Mouse (Mus musculus) lung, embryonic 16.5 days (tissue): Measurements from ENCODE around the gene Glyat. TPM values are rescaled to one million over a fixed set of nuclear protein-coding genes. Genes with fewer than 3 reads are reported as not detected.

Experiments
- polyA plus RNA-seq: library from polyadenylated mRNA; unstranded; fragments of >200 nt; fragmentation: Nextera tagmentation; extraction: Ambion mirVana; gene quantifications from 2 replicates; pipeline ENCODE4 v1.2.1, GENCODE M21; 2015

The Glyat gene
- polyA plus RNA-seq, 1 experiment from 2014 or later = not detected

Other genes starting within 250 kb of the Glyat start
- not detected in 2 replicates for gene Olfr1440, start 246.0 kb upstream of the Glyat start, polyA plus RNA-seq
- gene Olfr1441, start 215.9 kb upstream of the Glyat start, polyA plus RNA-seq = not detected in 2 replicates
- not detected in 2 replicates for gene Pfpl, start 205.4 kb upstream of the Glyat start, polyA plus RNA-seq
- 0.79 and 0.88 TPM in 2 replicates for gene Mpeg1, start 172.5 kb upstream of the Glyat start, polyA plus RNA-seq
- 16.0 and 16.5 TPM in 2 replicates for gene Dtx4, start 131.9 kb upstream of the Glyat start, polyA plus RNA-seq
- 31.1 and 33.6 TPM in 2 replicates for gene Fam111a, start 87.6 kb upstream of the Glyat start, polyA plus RNA-seq
- 0.09 and 0.29 TPM in 2 replicates for gene Gm4952, start 33.3 kb upstream of the Glyat start, polyA plus RNA-seq
- gene Olfr1442, start 37.1 kb downstream of the Glyat start, polyA plus RNA-seq = not detected in 2 replicates
- not detected in 2 replicates for gene Olfr1443, start 44.8 kb downstream of the Glyat start, polyA plus RNA-seq
- gene Keg1, start 62.5 kb downstream of the Glyat start, polyA plus RNA-seq = not detected in 2 replicates
- 0.88 and 1.2 TPM in 2 replicates for gene Cntf, start 132.3 kb downstream of the Glyat start, polyA plus RNA-seq
- gene Zfp91, start 162.8 kb downstream of the Glyat start, polyA plus RNA-seq = 10.9 and 11.5 TPM in 2 replicates
- 2.0 and 3.3 TPM in 2 replicates for gene Lpxn, start 162.9 kb downstream of the Glyat start, polyA plus RNA-seq
- not detected in 2 replicates for gene Gm5244, start 213.4 kb downstream of the Glyat start, polyA plus RNA-seq
- gene Olfr1444, start 224.0 kb downstream of the Glyat start, polyA plus RNA-seq = not detected in 2 replicates